Mouse (Mus musculus) stomach, postnatal 0 days (tissue): ENCODE results near the gene Csn3.

Experiments used
- CTCF ChIP-seq: IDR thresholded peaks from 2 replicates; pipeline ENCODE4 v1.5.1; 2016; ENCODE audit warnings: antibody characterized with exemption, low read depth, mild to moderate bottlenecking, moderate library complexity
- EP300 ChIP-seq: optimal IDR thresholded peaks from 2 replicates; pipeline ENCODE3; 2016; ENCODE audit warnings: antibody characterized with exemption

DNA sequence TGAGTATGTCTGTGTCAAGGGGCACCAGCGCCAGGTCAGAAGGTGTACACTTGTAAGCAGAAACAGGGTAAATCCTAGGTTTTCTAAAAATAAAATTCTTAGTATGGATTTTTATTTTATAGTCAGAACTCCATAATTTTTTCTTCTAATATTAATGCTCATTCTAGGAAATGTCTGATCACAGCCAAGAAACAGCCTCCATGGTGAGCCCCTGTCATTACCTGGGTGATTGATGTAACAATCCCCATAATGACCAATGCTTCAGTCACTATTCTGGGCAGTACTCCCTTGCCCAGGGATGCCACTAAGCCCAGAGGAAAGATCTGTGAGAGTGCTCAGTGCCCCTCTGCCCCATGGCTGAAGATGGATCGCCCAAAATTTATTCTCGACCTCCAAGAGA, 53.8 kb downstream of the Csn3 start, which contains the start of gene Cabs1:
- TF ChIP-seq CTCF (no peak), EP300 (no peak)
